Mouse (Mus musculus): ENCODE data around the gene Hoxd13.

Hoxd13 gene

GRCm38 (mm10) chr2:74708676-74709075, 40.6 kb downstream of the Hoxd13 start:
- DNase-seq (ENCODE audit: low spot score): peak; percentile 45

GRCm38 (mm10) chr2:74709465-74710419, 41.6 kb downstream of the Hoxd13 start:
- peak; percentile 36 for DNase-seq (ENCODE audit: low spot score)

- peak; percentile 45 for DNase-seq (ENCODE audit: low spot score)
Measured at GRCm38 (mm10) chr2:74710929-74711543, 42.9 kb downstream of the Hoxd13 start.

- peak; percentile 68 for DNase-seq (ENCODE audit: low spot score)
Measured at GRCm38 (mm10) chr2:74711721-74712621, 43.9 kb downstream of the Hoxd13 start, which contains the start of the genes Hoxd3 and Hoxd4. Hoxd3 (plus strand) TSS chr2:74711927. Hoxd4 (plus strand) TSS chr2:74711929.

- peak; percentile 40 for DNase-seq (ENCODE audit: low spot score)
Measured at GRCm38 (mm10) chr2:74713239-74714150, 45.4 kb downstream of the Hoxd13 start.

- peak; percentile 48 for DNase-seq (ENCODE audit: low spot score)
Measured at GRCm38 (mm10) chr2:74714156-74714789, 46.2 kb downstream of the Hoxd13 start.

GRCm38 (mm10) chr2:74714881-74715280, 46.8 kb downstream of the Hoxd13 start:
- peak; percentile 55 for DNase-seq (ENCODE audit: low spot score)

GRCm38 (mm10) chr2:74715504-74716241, 47.6 kb downstream of the Hoxd13 start:
- DNase-seq (ENCODE audit: low spot score): peak; percentile 98

GRCm38 (mm10) chr2:74720384-74720783, 52.3 kb downstream of the Hoxd13 start:
- DNase-seq (ENCODE audit: low spot score): no peak

- DNase-seq (ENCODE audit: low spot score): peak; percentile 29
Measured at GRCm38 (mm10) chr2:74720955-74721491, 52.9 kb downstream of the Hoxd13 start.
